7 mouse cellular contexts compared by ENCODE assay signal in the genomic region with DNA sequence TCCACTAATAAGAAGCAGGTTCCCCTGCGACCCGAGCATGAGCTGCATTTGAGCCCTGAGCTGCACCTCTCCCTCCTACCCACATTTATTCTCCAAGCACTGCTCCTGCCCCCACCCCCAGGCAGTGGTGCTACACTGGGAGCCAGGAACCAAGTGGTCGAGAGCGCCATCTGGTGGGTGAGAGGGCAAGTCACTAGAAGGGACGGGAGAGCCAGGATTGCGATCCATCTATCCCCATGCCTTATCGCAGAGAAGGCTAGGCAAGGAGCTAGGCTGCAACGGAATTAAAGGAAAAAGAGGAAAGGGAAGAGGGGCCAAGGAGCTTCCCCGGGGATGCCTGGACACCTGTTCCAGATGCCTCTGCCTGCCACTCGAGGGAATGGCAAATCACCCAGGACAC.
DNase-seq lines count a peak whose midpoint lies in the region; ATAC-seq lines count a peak whose summit lies in the region.

No protein-coding gene starts in this region.

- no peaks in the 10 kb centered on the region for H3K4me1 ChIP-seq in intestine, embryonic 15.5 days (replicated peaks)
- no peaks in the 10 kb centered on the region for H3K4me1 ChIP-seq in midbrain, embryonic 14.5 days (ENCODE audit: control insufficient read depth, insufficient read depth, low read length)

- no peaks in the 10 kb centered on the region for H3K27me3 ChIP-seq in intestine, embryonic 15.5 days (replicated peaks)
- H3K27me3 ChIP-seq in midbrain, embryonic 14.5 days (ENCODE audit: control insufficient read depth, insufficient read depth, low read length) = no peaks in the 10 kb centered on the region

- no peak overlapping the region for H3K4me3 ChIP-seq in intestine, embryonic 15.5 days (replicated peaks)
- H3K4me3 ChIP-seq in midbrain, embryonic 14.5 days (replicated peaks; ENCODE audit: low read depth, low read length) = no peak overlapping the region

- H3K9me3 ChIP-seq in intestine, embryonic 15.5 days = no peaks in the 10 kb centered on the region
- H3K9me3 ChIP-seq in midbrain, embryonic 14.5 days (ENCODE audit: control insufficient read depth, low read length) = no peaks in the 10 kb centered on the region

- no peak overlapping the region for H3K27ac ChIP-seq in intestine, embryonic 15.5 days
- no peak overlapping the region for H3K27ac ChIP-seq in midbrain, embryonic 14.5 days (replicated peaks; ENCODE audit: low read depth, low read length)

- H3K36me3 ChIP-seq in intestine, embryonic 15.5 days = no peaks in the 10 kb centered on the region
- H3K36me3 ChIP-seq in midbrain, embryonic 14.5 days (ENCODE audit: control insufficient read depth, insufficient read depth, low read length) = no peaks in the 10 kb centered on the region

- H3K9ac ChIP-seq in intestine, embryonic 15.5 days = no peak overlapping the region
- no peak overlapping the region for H3K9ac ChIP-seq in midbrain, embryonic 14.5 days (replicated peaks; ENCODE audit: low read length)

- WGBS in intestine, embryonic 15.5 days = 3% methylated on average over 10 of the region's 10 CpGs
- WGBS in midbrain, embryonic 14.5 days = 2% methylated on average over 10 of the region's 10 CpGs

- intact Hi-C loops in left cerebral cortex, postnatal 10 days (cut with DNase I) = loop anchor here (1.0 kb wide), 1 partner anchor 174 kb away; no protein-coding TSS in a partner anchor

- ATAC-seq in intestine, embryonic 15.5 days = peak; percentile 59
- ATAC-seq in midbrain, embryonic 14.5 days (ENCODE audit: low FRiP score, low TSS enrichment) = peak; percentile 74

- no peak overlapping the region for H3K4me2 ChIP-seq in intestine, embryonic 15.5 days (replicated peaks)
- no peak overlapping the region for H3K4me2 ChIP-seq in midbrain, embryonic 14.5 days (ENCODE audit: low read length)

- peak; percentile 81 to 93 for DNase-seq in adrenal gland, adult (ENCODE audit: inconsistent age in 2 of 2, low spot score in 1 of 2)
- peak; percentile 87 to 92 for DNase-seq in cerebellum, postnatal 4 days (ENCODE audit: low spot score in 2 of 2)
- peak; percentile 75 for DNase-seq in gastrocnemius, adult 18-20 months (ENCODE audit: low spot score)
- DNase-seq in left cerebral cortex, postnatal 10 days (ENCODE audit: extremely low spot score in 1 of 2, low spot score in 2 of 2) = peak; percentile 84 to 91
- peak; percentile 95 for DNase-seq in midbrain, embryonic 14.5 days
- DNase-seq in spleen, adult 12 weeks (ENCODE audit: low spot score) = peak; percentile 41

Comparison
In these comparisons a context has a peak if more than half of its experiments do, and no peak if none do; other contexts are left out.
1. DNase-seq: peak in every context shown above with its lines; median percentile 95 in midbrain, embryonic 14.5 days; 90 in cerebellum, postnatal 4 days; 88 in left cerebral cortex, postnatal 10 days; 87 in adrenal gland, adult; 75 in gastrocnemius, adult 18-20 months; 41 in spleen, adult 12 weeks.